Mouse (Mus musculus) testis, adult 2 months (tissue): Measurements from ENCODE around the gene Olfr935.

ENCODE experiments used
- CTCF ChIP-seq: fragments of 200-500 bp; IDR thresholded peaks from 2 replicates; pipeline ENCODE4 v1.5.1; 2012; ENCODE audit warnings: low read depth, mild to moderate bottlenecking, inconsistent platforms, low read length, moderate library complexity; ENCODE audit not compliant: control insufficient read depth, insufficient read depth, insufficient replicate concordance
- POLR2A ChIP-seq: fragments of 200-500 bp; IDR thresholded peaks from 2 replicates; pipeline ENCODE4 v1.6.1; 2012; ENCODE audit warnings: low read depth, mild to moderate bottlenecking, inconsistent platforms, low read length, moderate library complexity; ENCODE audit not compliant: control insufficient read depth

- TF ChIP-seq CTCF (no peak), POLR2A (no peak)
Measured at GRCm38 (mm10) chr9:38954124-38954416, 45.4 kb downstream of the Olfr935 start.
